In genomic region chr8:125053505-125054435, GRCm38 (mm10) we compare ENCODE assay signal across 8 mouse cellular contexts. TPM values are rescaled to one million over a fixed set of nuclear protein-coding genes. Genes with fewer than 3 reads are reported as not detected.
DNase-seq lines count a peak whose midpoint lies in the region; ATAC-seq and TF ChIP-seq lines count a peak whose summit lies in the region.

Gene Disc1, plus strand, starts transcription at chr8:125054195.

- no peaks in the 10 kb centered on the region for H3K36me3 ChIP-seq in ES-E14 (ENCODE audit: control insufficient read depth, insufficient read depth, low read length, poor library complexity, severe bottlenecking)
- no peaks in the 10 kb centered on the region for H3K36me3 ChIP-seq in embryonic facial prominence, embryonic 12.5 days
- no peaks in the 10 kb centered on the region for H3K36me3 ChIP-seq in heart, embryonic 10.5 days
- no peaks in the 10 kb centered on the region for H3K36me3 ChIP-seq in kidney, embryonic 15.5 days
- H3K36me3 ChIP-seq in lung, embryonic 14.5 days (ENCODE audit: insufficient read depth): no peaks in the 10 kb centered on the region

- peak within 1 kb of the TSS; percentile 90 for H3K4me2 ChIP-seq in embryonic facial prominence, embryonic 12.5 days (replicated peaks)
- H3K4me2 ChIP-seq in kidney, embryonic 15.5 days: peak within 1 kb of the TSS; percentile 99
- peak within 1 kb of the TSS; percentile 93 for H3K4me2 ChIP-seq in lung, embryonic 14.5 days

- no peaks in the 10 kb centered on the region for H3K9me3 ChIP-seq in ES-E14 (ENCODE audit: control insufficient read depth, insufficient read depth, low read depth, low read length)
- H3K9me3 ChIP-seq in embryonic facial prominence, embryonic 12.5 days: no peaks in the 10 kb centered on the region
- H3K9me3 ChIP-seq in heart, embryonic 10.5 days: no peaks in the 10 kb centered on the region
- H3K9me3 ChIP-seq in kidney, embryonic 15.5 days (replicated peaks): no peaks in the 10 kb centered on the region
- H3K9me3 ChIP-seq in lung, embryonic 14.5 days (ENCODE audit: low read depth, low read length): no peaks in the 10 kb centered on the region

- in situ Hi-C loops in ES-E14 (cut with MboI; ENCODE audit: low sequenced_read_pairs in 2 of 2, unreplicated experiment in 2 of 2): no loop called here

- H3K27ac ChIP-seq in ES-E14 (ENCODE audit: insufficient read depth, low read depth, low read length, poor library complexity, severe bottlenecking): no peak within 1 kb of the TSS
- H3K27ac ChIP-seq in embryonic facial prominence, embryonic 12.5 days: peak within 1 kb of the TSS; percentile 61
- H3K27ac ChIP-seq in heart, embryonic 10.5 days: peak within 1 kb of the TSS; percentile 91
- peak within 1 kb of the TSS; percentile 80 for H3K27ac ChIP-seq in kidney, embryonic 15.5 days
- H3K27ac ChIP-seq in lung, embryonic 14.5 days (ENCODE audit: low read depth): peak within 1 kb of the TSS; percentile 86
- peak within 1 kb of the TSS; percentile 26; the same call in 1 of the 2 replicates for H3K27ac ChIP-seq in olfactory bulb, adult 2 months (ENCODE audit: insufficient read depth, low read depth, low read length)

- H3K4me1 ChIP-seq in ES-E14 (ENCODE audit: control insufficient read depth in 2 of 2, insufficient read depth in 2 of 2, low read length in 2 of 2, poor library complexity in 1 of 2): peaks cover 0 to 4% of the 10 kb centered on the region in 2 experiments; a peak in 2 of 4 replicates
- peaks cover 4% of the 10 kb centered on the region; the same call in 1 of the 2 replicates for H3K4me1 ChIP-seq in embryonic facial prominence, embryonic 12.5 days
- H3K4me1 ChIP-seq in heart, embryonic 10.5 days: peaks cover 10% of the 10 kb centered on the region
- H3K4me1 ChIP-seq in kidney, embryonic 15.5 days: peaks cover 11% of the 10 kb centered on the region
- H3K4me1 ChIP-seq in lung, embryonic 14.5 days (ENCODE audit: insufficient read depth): no peaks in the 10 kb centered on the region
- H3K4me1 ChIP-seq in olfactory bulb, adult 2 months (ENCODE audit: control insufficient read depth, insufficient read depth, low read length): peaks cover 14% of the 10 kb centered on the region

- WGBS in embryonic facial prominence, embryonic 12.5 days: 1% methylated on average over 62 of the region's 65 CpGs
- WGBS in heart, embryonic 10.5 days: 2% methylated on average over 64 of the region's 65 CpGs
- WGBS in kidney, embryonic 15.5 days: 2% methylated on average over 65 of the region's 65 CpGs
- 2% methylated on average over 61 of the region's 65 CpGs for WGBS in lung, embryonic 14.5 days
- WGBS in olfactory bulb, adult 2 months: 3% methylated on average over 65 of the region's 65 CpGs

- no peak for TF ChIP-seq CTCF in lung, embryonic 14.5 days (IDR thresholded peaks at IDR 0.05; ENCODE audit: low read depth)
- TF ChIP-seq CTCF in olfactory bulb, adult 2 months (IDR thresholded peaks at IDR 0.05; ENCODE audit: insufficient read depth, low read depth, low read length): no peak

- peak within 1 kb of the TSS; percentile 69 to 72 for H3K4me3 ChIP-seq in ES-E14 (ENCODE audit: insufficient read depth in 1 of 2, low read depth in 1 of 2, low read length in 2 of 2, poor library complexity in 1 of 2, severe bottlenecking in 1 of 2)
- peak within 1 kb of the TSS; percentile 64 for H3K4me3 ChIP-seq in embryonic facial prominence, embryonic 12.5 days
- peak within 1 kb of the TSS; percentile 87 for H3K4me3 ChIP-seq in heart, embryonic 10.5 days
- peak within 1 kb of the TSS; percentile 78 for H3K4me3 ChIP-seq in kidney, embryonic 15.5 days (replicated peaks)
- peak within 1 kb of the TSS; percentile 70 for H3K4me3 ChIP-seq in lung, embryonic 14.5 days (ENCODE audit: low read depth, low read length)
- H3K4me3 ChIP-seq in olfactory bulb, adult 2 months (ENCODE audit: insufficient read depth, low read depth, low read length): peak within 1 kb of the TSS; percentile 51

- TF ChIP-seq POLR2A in olfactory bulb, adult 2 months (IDR thresholded peaks at IDR 0.05; ENCODE audit: insufficient read depth, low read depth, low read length): no peak

- DNase-seq in cerebellum, adult 9-10 months: no peak
- DNase-seq in ES-E14 (ENCODE audit: low read depth, low spot score): no peak
- DNase-seq in heart, embryonic 10.5 days (ENCODE audit: low spot score): no peak
- DNase-seq in lung, embryonic 14.5 days: peak; percentile 76

- H3K9ac ChIP-seq in ES-E14 (ENCODE audit: insufficient read depth, low read depth, low read length, poor library complexity, severe bottlenecking): peak within 1 kb of the TSS; percentile 52
- H3K9ac ChIP-seq in embryonic facial prominence, embryonic 12.5 days: peak within 1 kb of the TSS; percentile 65
- H3K9ac ChIP-seq in kidney, embryonic 15.5 days: peak within 1 kb of the TSS; percentile 70
- peak within 1 kb of the TSS; percentile 76 for H3K9ac ChIP-seq in lung, embryonic 14.5 days

- ATAC-seq in cerebellum, adult (ENCODE audit: insufficient number of reproducible peaks, low FRiP score, low TSS enrichment): peak; percentile 18; the same call in 1 of the 2 replicates
- ATAC-seq in embryonic facial prominence, embryonic 12.5 days (ENCODE audit: insufficient number of reproducible peaks, insufficient read depth, low FRiP score, low TSS enrichment): peak; percentile 42; the same call in 1 of the 2 replicates
- peak; percentile 64 for ATAC-seq in kidney, embryonic 15.5 days (replicated peaks; ENCODE audit: low FRiP score)
- ATAC-seq in lung, embryonic 14.5 days (ENCODE audit: insufficient read depth): peak; percentile 69

- H3K27me3 ChIP-seq in embryonic facial prominence, embryonic 12.5 days: peaks cover 35% of the 10 kb centered on the region
- peaks cover 39% of the 10 kb centered on the region for H3K27me3 ChIP-seq in heart, embryonic 10.5 days (ENCODE audit: insufficient read depth, poor library complexity, severe bottlenecking)
- peaks cover 33% of the 10 kb centered on the region for H3K27me3 ChIP-seq in kidney, embryonic 15.5 days
- peaks cover 10% of the 10 kb centered on the region for H3K27me3 ChIP-seq in lung, embryonic 14.5 days (ENCODE audit: insufficient read depth, low read length)

TF ChIP-seq in ES-E14, 5 proteins besides CTCF, POLR2A, EP300 and RAD21:
- no peak for TF ChIP-seq MAFK (IDR thresholded peaks at IDR 0.05; ENCODE audit: insufficient read depth, low read depth, low read length)
- TF ChIP-seq ZNF384 (IDR thresholded peaks at IDR 0.05; ENCODE audit: low read depth, low read length): no peak
- no peak for TF ChIP-seq HCFC1 (IDR thresholded peaks at IDR 0.05; ENCODE audit: borderline replicate concordance, insufficient read depth, low read length)
- no peak for TF ChIP-seq CHD2 (IDR thresholded peaks at IDR 0.05; ENCODE audit: low read depth, low read length)
- no peak for TF ChIP-seq ZC3H11A (IDR thresholded peaks at IDR 0.05; ENCODE audit: borderline replicate concordance, low read depth, low read length)

RNA-seq across cellular contexts. Expression of gene Disc1, which starts in this region (rescaled TPM):
- total RNA-seq in ES-E14 (2012; rRNA removed): 1.5 and 2.7 TPM in 2 replicates
- polyA plus RNA-seq in embryonic facial prominence, embryonic 12.5 days (2016; fragmentation: Nextera tagmentation; extraction: Ambion mirVana): 2.9 and 3.1 TPM in 2 replicates
- polyA plus RNA-seq in heart, embryonic 10.5 days (2016; fragmentation: Nextera tagmentation; extraction: Ambion mirVana): 2.6 and 2.8 TPM in 2 replicates
- polyA plus RNA-seq in kidney, embryonic 15.5 days (2015; fragmentation: Nextera tagmentation; extraction: Ambion mirVana): 2.1 and 3.6 TPM in 2 replicates
- polyA plus RNA-seq in lung, embryonic 14.5 days (2014; fragmentation: Nextera tagmentation; extraction: Ambion mirVana): 2.4 and 3.8 TPM in 2 replicates
- polyA plus RNA-seq in olfactory bulb, adult 2 months (2012; ENCODE audit: insufficient read depth, insufficient read length, low replicate concordance, missing spikeins): not detected in 2 replicates

Comparison
In these comparisons a context has a peak if more than half of its experiments do, and no peak if none do; other contexts are left out.
1. ATAC-seq: peak in every context shown above with its lines; median percentile 69 in lung, embryonic 14.5 days; 64 in kidney, embryonic 15.5 days; 42 in embryonic facial prominence, embryonic 12.5 days; 18 in cerebellum, adult.